Mouse (Mus musculus) lung, postnatal 14 days (tissue): ENCODE measurements around the gene Ercc8.

Experiments
- DNase-seq: peaks from one replicate; pipeline ENCODE4 v3.0.0; 2021

The Ercc8 gene

GRCm38 (mm10) chr13:108158465-108159240, at the start of gene Ercc8, which contains the start of gene Ndufaf2:
TSS of gene Ercc8 (plus strand) at chr13:108158731.
TSS of gene Ndufaf2 (minus strand) at chr13:108158623.
- DNase-seq = peak; percentile 98

DNA sequence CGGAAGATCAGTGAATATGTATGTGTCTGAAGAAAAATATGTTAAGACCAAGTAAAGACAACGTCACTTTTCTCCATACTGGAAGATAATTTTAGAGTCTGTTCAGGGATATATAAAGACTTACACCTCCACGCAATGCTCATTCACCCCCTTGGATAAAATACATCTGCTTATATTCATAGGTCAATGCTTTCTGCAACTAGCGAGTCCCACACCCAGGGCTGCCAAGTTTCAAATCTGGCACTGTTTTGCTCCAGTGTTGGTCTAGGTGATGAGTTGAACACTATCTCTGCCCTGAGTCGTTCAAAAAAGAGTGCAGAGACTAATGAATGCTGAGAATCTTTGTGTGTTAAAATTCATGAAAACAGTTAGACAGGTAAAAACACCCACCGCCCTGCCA, 47.6 kb upstream of the Ercc8 start:
- DNase-seq = no peak

DNA sequence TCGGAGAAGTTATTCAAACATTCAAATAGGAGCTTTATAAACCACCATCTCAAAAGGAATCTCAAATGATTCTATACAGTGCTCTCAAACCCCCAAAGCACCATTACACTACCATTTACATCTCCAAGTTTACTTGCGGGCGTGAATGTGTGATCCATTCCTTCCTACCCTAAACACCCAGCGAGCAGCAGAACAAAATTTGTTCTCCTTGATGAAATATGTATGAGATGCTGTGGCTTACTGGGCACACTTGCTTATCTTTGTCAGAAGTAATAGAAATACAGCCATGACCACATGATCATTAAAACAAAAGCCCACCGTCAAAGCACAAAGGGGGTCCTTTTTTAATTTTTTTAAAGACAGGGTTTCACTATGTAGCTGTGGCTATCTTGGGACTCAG, 45.0 kb upstream of the Ercc8 start:
- no peak for DNase-seq

DNA sequence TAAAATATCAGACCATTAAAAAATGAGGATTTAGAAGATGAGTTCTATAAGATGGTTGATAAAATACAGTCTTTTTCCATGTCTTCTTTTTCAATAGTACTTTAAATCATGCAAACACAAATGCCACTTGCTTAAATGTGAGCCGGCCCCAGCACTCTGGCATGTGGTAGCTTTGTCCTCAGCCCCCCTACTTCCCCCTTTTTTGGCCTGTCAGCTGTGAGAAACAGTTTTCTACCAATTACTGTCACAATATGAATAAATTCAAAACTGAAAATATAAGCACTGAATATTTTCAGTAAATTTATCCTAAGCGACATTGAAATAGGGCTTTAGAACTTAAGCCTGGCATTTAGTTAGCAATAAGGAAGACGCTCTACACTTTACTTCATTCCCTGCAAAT, 44.3 kb upstream of the Ercc8 start:
- no peak for DNase-seq

DNA sequence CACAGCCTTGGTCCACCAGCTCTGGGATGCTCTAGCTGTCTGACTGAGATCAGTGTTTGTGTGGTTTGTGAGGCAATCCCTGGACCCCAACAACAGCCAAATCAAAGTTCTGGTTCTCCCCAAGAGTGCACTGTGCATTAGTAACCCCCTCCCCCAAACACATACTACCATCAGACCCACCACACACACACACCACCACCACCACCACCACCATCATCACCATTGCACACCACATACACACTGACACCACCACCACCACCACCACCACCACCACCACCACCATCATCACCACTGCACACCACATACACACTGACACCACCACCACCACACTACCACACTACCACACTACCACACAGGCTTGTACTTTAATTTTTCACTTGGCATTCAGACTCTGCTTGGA, 40.9 kb upstream of the Ercc8 start:
- DNase-seq = no peak

- DNase-seq = no peak
Measured at GRCm38 (mm10) chr13:108118188-108118587, 40.3 kb upstream of the Ercc8 start.

DNA sequence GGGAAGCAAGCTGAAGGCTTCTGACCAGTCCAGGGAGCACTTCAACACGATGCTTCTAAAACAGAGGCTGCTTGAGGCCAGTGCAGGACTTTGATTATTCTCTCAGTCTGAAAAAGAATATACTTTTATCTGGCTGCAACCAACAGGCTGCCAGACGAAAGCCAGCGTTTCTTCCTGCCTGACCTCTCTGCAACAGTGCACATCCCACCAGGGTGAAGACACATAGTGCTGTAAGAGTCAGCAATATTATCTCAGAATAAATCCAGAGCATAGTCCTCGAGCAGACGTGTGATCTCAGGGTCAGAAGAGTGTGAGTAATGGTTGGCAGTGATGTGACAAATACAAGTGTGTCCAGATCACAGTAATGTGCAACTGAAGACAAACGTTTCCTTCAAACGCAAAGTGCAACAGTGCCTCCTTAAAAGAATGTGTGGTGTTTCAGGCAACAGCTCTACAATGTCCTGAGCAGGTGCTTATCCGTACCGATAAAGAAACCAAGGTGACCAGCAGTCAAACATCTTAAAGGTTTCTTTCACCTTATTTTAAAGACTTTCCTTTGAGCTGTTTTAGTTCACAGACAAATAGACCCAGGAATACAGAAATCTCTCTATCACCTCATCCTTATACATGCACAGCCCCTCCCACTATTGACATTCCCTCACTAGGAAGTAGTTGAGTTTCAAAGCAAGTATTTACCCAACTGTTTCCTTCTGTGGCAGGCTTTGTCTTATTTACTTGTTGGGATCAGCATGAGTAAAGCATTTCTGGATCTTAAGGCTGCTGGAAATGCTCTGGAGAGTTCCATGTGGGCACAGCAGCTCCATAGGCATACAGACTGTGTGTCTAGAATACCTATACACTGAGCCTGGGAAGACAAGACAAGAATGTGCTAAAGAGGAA, 38.9 kb upstream of the Ercc8 start:
- DNase-seq = no peak

- DNase-seq = no peak
Measured at GRCm38 (mm10) chr13:108123109-108123723, 35.3 kb upstream of the Ercc8 start.

DNA sequence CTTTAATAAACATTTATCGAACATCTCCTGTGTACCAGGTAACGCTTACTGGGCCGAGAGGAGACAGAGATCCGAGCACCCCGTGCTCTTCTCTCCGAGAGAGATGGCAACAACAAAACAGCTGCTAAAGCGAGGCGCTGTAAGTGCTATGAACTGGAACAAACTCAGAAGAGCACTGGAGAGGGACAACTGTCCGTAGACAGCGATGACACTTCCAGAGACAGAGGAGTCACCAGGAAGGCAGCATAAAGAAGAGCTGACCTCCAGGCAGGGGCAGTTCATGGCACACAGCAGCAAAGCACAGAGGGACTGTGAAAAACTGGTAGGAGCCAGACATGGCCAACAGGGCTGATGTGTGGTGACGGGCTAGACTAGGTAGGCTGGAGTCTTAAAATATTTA, 34.4 kb upstream of the Ercc8 start:
- no peak for DNase-seq

GRCm38 (mm10) chr13:108126246-108126645, 32.3 kb upstream of the Ercc8 start:
- no peak for DNase-seq

GRCm38 (mm10) chr13:108127130-108127529, 31.4 kb upstream of the Ercc8 start:
- peak; percentile 48 for DNase-seq

GRCm38 (mm10) chr13:108127883-108128282, 30.6 kb upstream of the Ercc8 start:
- DNase-seq = no peak

- DNase-seq = no peak
Measured at GRCm38 (mm10) chr13:108129070-108129469, 29.5 kb upstream of the Ercc8 start.

DNA sequence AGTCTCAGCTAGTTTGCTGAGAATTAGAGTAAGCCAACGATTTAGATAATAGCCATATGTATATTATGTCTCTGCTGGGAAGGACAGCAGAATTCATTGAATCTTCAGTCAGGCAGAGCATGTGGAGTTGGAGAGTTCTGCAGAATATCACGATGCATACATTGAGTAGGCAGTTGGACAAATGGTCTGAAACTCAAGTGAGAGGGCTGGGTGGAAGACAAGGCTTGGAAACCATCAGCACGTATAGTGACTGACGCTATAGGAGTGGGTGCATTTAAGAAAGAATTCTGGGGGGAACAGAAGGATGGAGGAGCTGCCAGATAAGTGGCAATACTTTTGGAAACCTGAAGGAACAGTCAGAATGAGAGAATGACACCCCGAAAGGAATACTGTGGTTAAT, 27.8 kb upstream of the Ercc8 start:
- DNase-seq = no peak

DNA sequence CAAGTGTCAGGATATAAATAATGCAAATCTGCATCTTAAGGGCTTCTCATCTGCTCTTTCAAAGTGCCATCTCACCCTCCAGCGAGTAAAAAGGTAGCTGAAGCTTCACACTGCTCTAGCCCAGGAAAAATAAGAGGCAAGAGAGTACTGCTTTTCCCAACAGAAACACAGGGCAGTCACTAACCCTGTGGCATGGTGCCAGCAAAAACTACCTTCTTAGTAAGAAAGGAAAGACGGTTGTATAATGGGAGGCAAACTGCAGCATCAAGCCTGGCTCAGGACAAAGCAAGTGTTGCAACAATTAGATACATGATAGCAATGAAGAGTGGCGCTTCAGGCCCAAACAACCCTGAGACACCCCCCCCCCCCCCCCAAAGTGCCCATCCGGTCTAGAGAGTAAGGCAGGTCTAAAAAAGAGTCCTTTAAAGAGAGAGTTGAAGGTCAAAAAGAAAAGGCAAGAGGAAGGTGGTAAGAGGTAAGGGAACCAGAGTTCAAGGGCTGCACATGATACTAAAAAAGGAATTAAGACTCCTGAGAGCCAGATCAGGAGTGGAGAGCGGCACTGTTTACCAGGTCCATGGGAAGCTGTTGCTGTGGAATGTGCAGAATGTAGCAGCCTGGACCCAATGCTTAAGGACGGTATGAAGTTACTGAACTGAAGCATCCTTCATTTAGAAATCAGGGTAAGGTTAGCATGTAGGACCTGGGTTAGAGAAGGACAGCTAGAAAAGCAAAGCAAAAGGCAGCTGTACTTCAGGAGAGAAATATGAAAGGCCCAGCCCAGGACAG, 26.3 kb upstream of the Ercc8 start:
- DNase-seq = peak; percentile 29

DNA sequence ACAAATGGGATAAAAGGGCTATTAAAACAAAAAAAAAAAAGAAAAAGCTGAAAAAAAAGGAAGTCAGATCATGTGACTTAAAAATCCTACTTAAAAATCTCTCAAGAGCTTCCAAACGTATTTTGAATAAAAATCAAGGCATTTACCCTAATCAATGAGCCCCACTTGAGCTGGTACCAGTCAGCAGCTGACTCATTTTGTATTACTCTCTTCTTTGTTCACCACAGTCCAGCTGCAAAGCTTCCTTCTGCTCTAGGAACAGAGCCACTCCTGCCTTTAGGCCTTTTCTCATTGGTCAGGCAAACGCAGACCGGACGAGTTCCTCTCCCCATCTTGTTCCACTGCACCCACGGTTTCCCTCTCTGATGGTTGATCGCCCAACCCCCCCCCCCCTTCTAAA, 22.9 kb upstream of the Ercc8 start:
- DNase-seq = no peak

GRCm38 (mm10) chr13:108138403-108138977, 20.0 kb upstream of the Ercc8 start:
- no peak for DNase-seq

- no peak for DNase-seq
Measured at GRCm38 (mm10) chr13:108144086-108144485, 14.4 kb upstream of the Ercc8 start.

GRCm38 (mm10) chr13:108151782-108152181, 6.7 kb upstream of the Ercc8 start:
- DNase-seq = peak; percentile 18

DNA sequence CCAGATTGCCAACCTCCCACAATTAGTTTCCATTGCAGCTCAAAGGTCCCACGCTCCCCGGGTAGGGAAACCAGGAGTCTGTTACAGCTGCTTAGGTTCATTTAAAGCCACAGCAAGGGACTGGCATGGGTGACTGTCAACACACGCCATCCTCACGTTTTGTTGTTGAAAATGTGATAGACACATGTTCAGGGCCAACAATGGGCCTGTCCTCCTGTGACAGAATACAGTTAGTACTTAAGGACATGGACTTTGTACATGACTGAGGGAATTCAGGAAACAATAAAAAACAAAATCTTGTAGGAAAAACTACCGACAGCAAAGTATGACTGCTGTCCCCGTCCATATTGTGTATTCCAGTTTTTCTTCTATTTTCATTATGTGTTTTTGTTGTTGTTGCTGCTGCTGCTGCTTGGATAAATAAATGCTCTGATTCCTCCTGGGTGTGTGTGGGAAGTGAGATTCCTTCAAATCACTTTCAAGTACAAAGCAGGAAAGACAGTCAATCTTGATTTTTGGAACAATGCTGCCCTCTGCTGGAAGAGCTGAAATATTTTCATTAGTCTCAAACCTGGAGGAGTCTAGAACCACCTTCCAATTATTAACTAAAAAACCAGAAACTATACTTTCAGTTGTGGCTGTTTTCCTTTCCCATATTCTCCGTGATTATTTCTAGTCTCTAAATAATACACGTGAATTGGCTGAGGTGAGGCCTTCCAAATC, 5.7 kb upstream of the Ercc8 start:
- DNase-seq = peak; percentile 72

DNA sequence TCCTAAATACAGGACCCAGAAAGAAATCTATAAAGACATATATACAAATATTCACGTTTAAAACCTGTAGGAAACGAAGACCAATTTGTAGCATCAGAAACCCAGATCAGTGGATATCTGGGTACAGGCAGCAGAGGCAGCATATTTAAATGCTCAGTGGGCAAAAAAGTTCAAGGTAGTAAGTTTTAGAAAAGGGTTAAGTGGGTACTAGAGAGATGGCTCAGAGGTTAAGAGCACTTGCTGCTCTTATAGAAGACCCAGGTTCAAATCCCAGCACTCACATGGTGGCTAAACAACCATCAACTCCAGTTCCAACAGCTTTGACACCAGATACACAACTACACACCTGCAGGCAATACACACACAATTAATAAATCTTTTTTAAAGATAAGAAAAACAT, 1.4 kb upstream of the Ercc8 start:
- no peak for DNase-seq
